Mouse (Mus musculus) lung, postnatal 0 days (tissue): ENCODE results near the gene Gm48552. TPM values are rescaled to one million over a fixed set of nuclear protein-coding genes. Genes with fewer than 3 reads are reported as not detected.

ENCODE experiments used
- ATAC-seq: fragments of 200-750 bp; cut with Nextera tagmentation; 2 replicates; pipeline ENCODE4 v1.8.0; 2017; ENCODE audit warnings: moderate library complexity
- DNase-seq: peaks from one replicate; pipeline ENCODE4 v3.0.0-alpha.2; 2016; ENCODE audit warnings: low spot score
- H3K27ac ChIP-seq: fragments of 300-500 bp; sonication (generic); 2 replicates; pipeline ENCODE4 v1.5.1; 2014; ENCODE audit warnings: antibody characterized with exemption, mild to moderate bottlenecking, low read length, mixed read lengths
- H3K27me3 ChIP-seq: fragments of 300-500 bp; sonication (generic); replicated peaks from 2 replicates; pipeline ENCODE4 v1.6.1; 2014; ENCODE audit warnings: low read length, mixed read lengths; ENCODE audit not compliant: insufficient read depth
- H3K36me3 ChIP-seq: fragments of 300-500 bp; sonication (generic); 2 replicates; pipeline ENCODE4 v1.6.1; 2014; ENCODE audit warnings: low read length, mixed read lengths; ENCODE audit not compliant: insufficient read depth
- H3K4me1 ChIP-seq: fragments of 300-500 bp; sonication (generic); 2 replicates; pipeline ENCODE4 v1.6.1; 2014; ENCODE audit warnings: antibody characterized with exemption, low read depth, low read length, mixed read lengths; ENCODE audit not compliant: insufficient read depth
- H3K4me2 ChIP-seq: fragments of 300-500 bp; sonication (generic); replicated peaks from 2 replicates; pipeline ENCODE4 v1.6.1; 2014; ENCODE audit warnings: low read depth, mild to moderate bottlenecking, low read length, moderate library complexity, mixed read lengths
- H3K4me3 ChIP-seq: fragments of 300-500 bp; sonication (generic); 2 replicates; pipeline ENCODE4 v1.5.1; 2014; ENCODE audit warnings: low read depth, low read length
- H3K9ac ChIP-seq: fragments of 300-500 bp; sonication (generic); replicated peaks from 2 replicates; pipeline ENCODE4 v1.6.1; 2014; ENCODE audit warnings: low read depth, mild to moderate bottlenecking
- H3K9me3 ChIP-seq: fragments of 300-500 bp; sonication (generic); 2 replicates; pipeline ENCODE4 v1.6.1; 2016; ENCODE audit warnings: low read length, mixed read lengths
- CTCF ChIP-seq: IDR thresholded peaks from 2 replicates; pipeline ENCODE4 v1.5.1; 2016; ENCODE audit warnings: antibody characterized with exemption, mild to moderate bottlenecking
- EP300 ChIP-seq: IDR thresholded peaks from 2 replicates; pipeline ENCODE4 v1.6.1; 2016; ENCODE audit warnings: antibody characterized with exemption, mild to moderate bottlenecking, control low read depth
- WGBS: fragments of 180-500 bp; shearing (Covaris S2); extraction: QIAGEN DNeasy Blood & Tissue Kit; methylation state at CpG from one replicate; pipeline ENCODE4 v1.1.7; 2014; 5-methylcytosine and 5-hydroxymethylcytosine counted together
- polyA plus RNA-seq: library from polyadenylated mRNA; unstranded; fragments of >200 nt; fragmentation: Nextera tagmentation; extraction: Ambion mirVana; gene quantifications from 2 replicates; pipeline ENCODE4 v1.2.1, GENCODE M21; 2015

The Gm48552 gene
- polyA plus RNA-seq, 1 experiment from 2014 or later, result 0.63 TPM

GRCm38 (mm10) chr10:81389801-81390677, 1.2 kb downstream of the Gm48552 start:
- Histone ChIP-seq H3K36me3 (no peaks in the 10 kb centered on the region; the same call in none of the 2 replicates), H3K4me3 (no peak overlapping the region), H3K4me1 (peaks cover 13% of the 10 kb centered on the region), H3K9me3 (no peaks in the 10 kb centered on the region), H3K27ac (no peak overlapping the region), H3K9ac (no peak overlapping the region), H3K4me2 (no peak overlapping the region), H3K27me3 (no peaks in the 10 kb centered on the region)
- TF ChIP-seq CTCF (peak; percentile 95), EP300 (no peak)
- 58% methylated on average over 23 of the region's 23 CpGs for WGBS
- peak; percentile 66 for DNase-seq
- peak; percentile 75 for ATAC-seq

- 89% methylated on average over 9 of the region's 13 CpGs for WGBS
- H3K27me3 ChIP-seq, result no peaks in the 10 kb centered on the region
- ATAC-seq (no peak), DNase-seq (no peak)
- H3K27ac ChIP-seq, result no peak overlapping the region
- no peak overlapping the region for H3K9ac ChIP-seq
- no peak overlapping the region for H3K4me2 ChIP-seq
- peaks cover 9% of the 10 kb centered on the region for H3K4me1 ChIP-seq
- H3K36me3 ChIP-seq, result no peaks in the 10 kb centered on the region; the same call in none of the 2 replicates
- TF ChIP-seq EP300 (no peak), CTCF (no peak)
- H3K4me3 ChIP-seq, result no peak overlapping the region
- no peaks in the 10 kb centered on the region for H3K9me3 ChIP-seq
Observed at GRCm38 (mm10) chr10:81390678-81390965, 1.8 kb downstream of the Gm48552 start.

- DNase-seq, result no peak
- Histone ChIP-seq H3K9me3 (no peaks in the 10 kb centered on the region), H3K9ac (no peak overlapping the region), H3K4me2 (no peak overlapping the region), H3K4me1 (peaks cover 9% of the 10 kb centered on the region), H3K27me3 (no peaks in the 10 kb centered on the region), H3K36me3 (no peaks in the 10 kb centered on the region; the same call in 1 of the 2 replicates), H3K4me3 (no peak overlapping the region), H3K27ac (no peak overlapping the region)
- 81% methylated on average over 6 of the region's 6 CpGs for WGBS
- ATAC-seq, result no peak
- TF ChIP-seq EP300 (no peak), CTCF (no peak)
Observed at GRCm38 (mm10) chr10:81392270-81392669, 3.5 kb downstream of the Gm48552 start.

- DNase-seq, result no peak
- ATAC-seq, result no peak
- H3K9me3 ChIP-seq, result no peaks in the 10 kb centered on the region
- peak within 1 kb of the TSS; percentile 45 for H3K9ac ChIP-seq
- 49% methylated on average over 14 of the region's 14 CpGs for WGBS
- H3K27me3 ChIP-seq, result no peaks in the 10 kb centered on the region
- H3K4me2 ChIP-seq, result peak within 1 kb of the TSS; percentile 52
- H3K36me3 ChIP-seq, result no peaks in the 10 kb centered on the region; the same call in 1 of the 2 replicates
- no peak within 1 kb of the TSS for H3K27ac ChIP-seq
- no peak for TF ChIP-seq EP300
- no peak for TF ChIP-seq CTCF
- peak within 1 kb of the TSS; percentile 22; the same call in 1 of the 2 replicates for H3K4me3 ChIP-seq
- peaks cover 9% of the 10 kb centered on the region for H3K4me1 ChIP-seq
Observed at GRCm38 (mm10) chr10:81392781-81393185, 4.0 kb downstream of the Gm48552 start, which contains the start of gene Smim24. Smim24 (plus strand) TSS chr10:81393051.

GRCm38 (mm10) chr10:81393456-81394063, 4.8 kb downstream of the Gm48552 start:
- Histone ChIP-seq H3K4me3 (peak overlapping the region; percentile 22; the same call in 1 of the 2 replicates), H3K27ac (no peak overlapping the region), H3K27me3 (no peaks in the 10 kb centered on the region), H3K4me1 (peaks cover 9% of the 10 kb centered on the region), H3K9me3 (no peaks in the 10 kb centered on the region), H3K9ac (peak overlapping the region; percentile 45), H3K36me3 (0 out of 2 replicates have a peak, but pooled peaks cover 6% of the 10 kb centered on the region), H3K4me2 (peak overlapping the region; percentile 52)
- DNase-seq, result peak; percentile 64
- 7% methylated on average over 17 of the region's 19 CpGs for WGBS
- no peak for TF ChIP-seq EP300
- TF ChIP-seq CTCF, result no peak; the same call in 1 of the 2 replicates
- ATAC-seq, result peak; percentile 21

- no peaks in the 10 kb centered on the region for H3K9me3 ChIP-seq
- no peak overlapping the region for H3K9ac ChIP-seq
- no peak overlapping the region for H3K4me3 ChIP-seq
- H3K36me3 ChIP-seq, result peaks cover 18% of the 10 kb centered on the region; the same call in 1 of the 2 replicates
- H3K27me3 ChIP-seq, result no peaks in the 10 kb centered on the region
- H3K4me2 ChIP-seq, result no peak overlapping the region
- no peak overlapping the region for H3K27ac ChIP-seq
- DNase-seq (peak; percentile 63), ATAC-seq (peak; percentile 25)
- peaks cover 5% of the 10 kb centered on the region for H3K4me1 ChIP-seq
- TF ChIP-seq EP300 (no peak), CTCF (peak; percentile 96)
- WGBS, result 13% methylated on average over 5 of the region's 5 CpGs
Observed at GRCm38 (mm10) chr10:81395127-81395526, 6.3 kb downstream of the Gm48552 start.
